Mouse (Mus musculus) 3T3-L1 (cell line): ENCODE data around the gene Mxra8.

Experiments
- DNase-seq: peaks from one replicate; pipeline ENCODE4 v3.0.0-alpha.2; 2015; ENCODE audit warnings: low read depth, low spot score

Gene Mxra8

DNA sequence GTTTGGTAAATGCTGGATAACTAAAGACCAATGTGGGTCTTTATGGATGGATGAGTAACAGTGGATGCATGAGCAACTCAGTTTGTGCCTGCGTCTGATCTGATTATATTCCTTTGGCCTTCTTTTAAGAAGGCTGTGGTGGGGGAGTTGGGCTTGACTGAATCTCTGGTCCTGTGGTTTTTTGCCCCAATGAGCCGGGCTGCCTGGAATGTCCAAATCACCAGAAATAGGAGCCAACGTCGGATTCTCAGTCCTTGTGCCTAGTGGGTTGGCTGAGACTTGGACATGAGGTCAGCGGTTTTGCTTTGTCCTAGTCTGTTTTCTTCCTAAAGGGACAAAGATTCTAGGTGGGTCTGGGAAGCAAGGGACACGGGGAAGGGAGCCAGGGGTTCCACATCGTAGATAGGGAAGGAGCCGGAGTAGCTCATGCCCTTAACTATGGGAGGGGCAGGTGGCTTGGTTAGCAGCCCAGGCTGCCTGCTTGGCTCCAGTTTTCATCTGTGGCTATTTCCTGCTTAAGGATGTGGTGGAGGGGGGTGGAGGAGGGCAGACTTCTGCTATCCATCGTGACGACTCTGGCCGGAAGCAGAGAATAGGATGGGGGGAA, 2.0 kb upstream of the Mxra8 start:
- peak; percentile 84 for DNase-seq

DNA sequence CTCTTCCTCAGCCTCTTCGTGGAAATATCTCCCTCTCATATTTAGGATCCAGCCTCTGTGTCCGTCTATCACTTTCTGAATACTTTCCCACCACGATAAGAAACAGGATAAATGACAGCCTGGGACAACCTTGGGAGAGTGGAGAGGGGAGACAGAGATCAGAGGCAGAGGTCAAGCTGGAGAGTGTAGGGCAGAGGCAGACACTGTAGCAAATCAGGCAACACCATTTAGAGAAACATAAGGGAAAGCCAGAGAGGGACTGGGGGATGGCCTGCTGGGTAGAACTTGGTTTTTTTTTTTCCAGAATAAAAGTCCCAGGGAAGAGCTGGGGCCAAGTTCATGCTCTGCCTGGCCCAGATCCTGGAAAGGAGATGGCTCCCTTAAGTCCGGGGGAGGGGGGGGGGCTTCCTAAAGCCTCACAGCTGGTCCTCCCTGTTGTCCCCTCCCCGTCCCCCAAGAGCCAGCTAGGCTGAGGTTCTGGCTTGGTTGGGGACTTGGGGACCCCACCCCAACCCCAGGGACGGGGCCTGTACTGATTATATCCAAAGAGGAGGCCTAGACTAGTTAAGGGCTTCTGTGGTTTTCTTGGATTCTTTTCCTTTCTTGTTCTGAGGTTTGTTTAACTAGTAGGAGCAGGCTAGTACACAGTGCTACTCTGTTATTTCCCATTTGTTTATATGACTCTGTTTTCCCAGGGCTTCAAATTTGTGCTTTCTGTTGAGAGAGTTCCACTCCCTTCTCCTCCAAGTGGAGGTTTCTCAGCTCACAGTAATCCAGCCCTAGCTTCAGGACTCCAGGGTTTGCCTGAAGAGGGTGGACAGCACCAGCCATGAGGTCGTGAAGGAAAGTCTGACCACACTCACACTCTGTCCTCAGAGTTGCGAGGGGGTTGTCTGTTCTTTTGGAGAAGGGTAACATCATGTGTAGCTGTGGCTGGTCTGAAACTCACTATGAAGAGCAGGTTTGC, 1.0 kb upstream of the Mxra8 start:
- DNase-seq = peak; percentile 58

DNA sequence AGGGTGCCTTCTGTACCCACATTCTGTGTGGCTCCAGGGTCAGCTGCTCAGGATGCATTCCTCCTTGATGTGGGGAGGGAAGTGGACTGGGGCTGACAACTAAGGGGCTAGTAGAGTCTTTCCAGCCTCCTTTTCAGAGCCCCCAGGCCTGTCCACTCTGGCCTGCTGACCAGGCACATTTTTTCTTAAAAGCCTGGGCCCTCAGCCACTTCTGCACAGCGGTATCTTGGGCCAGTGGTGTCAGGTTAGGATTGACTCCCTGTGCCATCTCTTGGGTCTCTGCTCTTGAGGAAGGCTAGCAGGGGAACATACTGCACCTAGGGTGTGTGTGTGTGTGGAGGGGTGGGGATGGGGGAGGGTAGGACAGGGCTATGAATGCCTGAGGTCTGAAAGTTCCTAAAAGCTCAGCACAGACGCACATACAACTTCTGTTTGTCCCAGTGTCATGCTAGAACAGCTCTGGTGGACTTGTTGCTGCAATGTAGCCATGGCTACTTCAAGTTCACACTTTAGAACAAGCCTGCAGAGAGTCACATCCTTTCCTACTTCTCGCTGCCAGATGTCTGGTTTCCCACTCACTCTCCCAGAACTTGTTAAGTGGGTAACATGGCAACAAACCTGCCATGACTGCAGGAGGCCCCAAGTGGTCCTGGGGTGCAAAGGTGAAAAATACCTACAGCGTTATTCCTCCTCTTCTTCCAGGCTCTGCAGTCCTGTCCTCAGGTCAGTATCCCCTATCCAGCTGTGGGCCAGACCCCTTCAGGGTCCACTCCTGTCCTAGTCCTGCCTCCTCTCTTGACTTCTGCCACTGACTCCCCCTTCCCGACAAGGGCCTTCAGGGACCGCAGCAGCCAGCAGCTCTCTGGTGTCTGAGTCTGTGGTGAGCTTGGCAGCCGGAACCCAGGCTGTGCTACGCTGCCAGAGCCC, 859 bp downstream of the Mxra8 start:
- peak; percentile 70 for DNase-seq

DNA sequence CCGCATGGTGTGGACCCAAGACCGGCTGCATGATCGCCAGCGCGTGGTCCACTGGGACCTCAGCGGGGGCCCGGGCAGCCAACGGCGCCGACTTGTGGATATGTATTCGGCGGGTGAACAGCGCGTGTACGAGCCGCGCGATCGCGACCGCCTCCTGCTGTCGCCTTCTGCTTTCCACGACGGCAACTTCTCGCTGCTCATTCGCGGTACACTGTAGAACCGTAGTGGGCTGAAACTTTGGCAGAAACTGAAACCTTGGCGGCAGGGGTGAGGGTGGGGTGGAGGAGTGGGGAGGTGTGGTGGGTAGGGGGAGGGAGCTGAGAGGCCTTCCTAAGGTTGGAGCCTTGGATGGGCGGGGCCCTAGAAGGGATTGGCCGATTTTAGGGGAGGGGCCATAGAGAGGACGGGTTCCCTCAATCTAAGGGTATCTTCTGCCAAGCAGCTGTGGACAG, 1.5 kb downstream of the Mxra8 start:
- peak; percentile 38 for DNase-seq

DNA sequence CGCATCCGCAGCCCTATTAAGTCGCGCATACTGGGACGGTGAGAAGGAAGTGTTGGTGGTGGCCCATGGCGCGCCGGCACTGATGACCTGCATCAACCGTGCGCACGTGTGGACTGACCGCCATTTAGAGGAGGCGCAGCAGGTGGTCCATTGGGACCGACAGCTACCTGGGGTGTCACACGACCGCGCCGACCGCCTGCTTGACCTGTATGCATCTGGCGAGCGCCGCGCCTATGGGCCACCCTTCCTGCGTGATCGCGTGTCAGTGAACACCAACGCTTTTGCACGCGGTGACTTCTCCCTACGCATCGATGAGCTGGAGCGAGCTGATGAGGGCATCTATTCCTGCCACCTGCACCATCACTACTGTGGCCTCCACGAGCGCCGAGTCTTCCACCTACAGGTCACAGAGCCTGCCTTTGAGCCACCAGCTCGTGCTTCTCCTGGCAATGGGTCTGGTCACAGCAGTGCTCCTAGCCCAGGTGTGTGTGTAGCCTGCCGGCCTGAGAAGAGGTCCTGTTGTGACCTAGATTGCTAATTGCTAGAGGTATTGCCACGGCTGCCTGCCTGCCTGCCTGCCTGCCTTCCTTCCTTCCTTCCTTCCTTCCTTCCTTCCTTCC, 2.3 kb downstream of the Mxra8 start:
- DNase-seq = no peak

DNA sequence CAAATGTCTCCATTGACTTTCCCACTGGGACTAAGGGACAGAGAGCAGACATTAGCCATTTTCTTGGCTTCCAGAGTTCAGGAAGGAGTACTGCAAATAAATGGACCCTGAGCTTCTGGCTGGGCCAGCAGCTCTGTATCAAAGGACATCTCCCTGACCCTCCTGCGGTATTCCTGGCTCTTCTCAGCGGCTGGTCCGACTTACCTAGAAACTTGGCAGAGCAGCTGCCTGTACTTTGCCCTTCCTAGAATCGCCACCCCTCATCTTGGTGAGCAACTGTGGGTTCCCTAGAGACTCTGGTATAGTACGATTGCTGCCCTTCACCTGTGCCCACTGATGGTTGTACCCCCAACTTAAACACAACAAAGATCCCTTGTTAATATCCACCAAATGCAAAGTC, 3.8 kb downstream of the Mxra8 start:
- no peak for DNase-seq

DNA sequence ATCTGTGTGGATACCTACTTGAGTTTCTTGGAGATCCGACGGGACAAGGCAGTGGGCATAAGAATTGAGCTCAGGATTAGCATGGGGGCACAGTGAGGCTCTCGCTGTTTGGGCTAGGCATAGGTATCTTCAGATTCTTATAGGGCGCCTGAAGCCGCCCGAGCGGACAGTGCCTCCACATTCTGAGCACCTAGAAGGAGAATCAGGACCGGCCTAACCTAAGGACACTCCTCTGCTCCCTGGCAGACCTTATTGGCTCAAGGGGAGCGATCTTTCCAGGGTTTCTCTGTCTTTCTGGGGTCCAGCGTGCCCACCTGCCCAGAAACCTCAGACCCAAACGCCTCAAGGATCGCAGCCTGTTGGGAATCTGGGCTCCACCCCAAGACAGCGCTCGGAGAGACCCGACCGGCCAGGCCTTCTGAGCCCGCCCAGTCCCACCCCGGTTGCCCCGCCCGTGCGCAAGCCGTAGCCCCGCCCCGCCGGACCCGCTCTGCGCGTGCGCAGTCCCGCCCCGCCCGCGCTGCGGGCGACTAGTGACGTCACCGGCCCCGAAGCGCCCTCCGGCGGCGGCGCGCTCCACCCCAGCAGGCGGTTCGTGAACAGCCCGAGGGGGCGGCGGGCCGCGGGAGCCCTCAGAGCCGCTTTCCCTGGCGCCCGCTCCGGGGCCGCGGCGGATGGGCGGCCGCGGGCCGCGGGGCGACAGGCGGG, 7.5 kb downstream of the Mxra8 start, which contains the start of gene Dvl1:
Dvl1 (plus strand) TSS at position 532 of the 708 bp plus-strand sequence.
- DNase-seq = peak; percentile 73

DNA sequence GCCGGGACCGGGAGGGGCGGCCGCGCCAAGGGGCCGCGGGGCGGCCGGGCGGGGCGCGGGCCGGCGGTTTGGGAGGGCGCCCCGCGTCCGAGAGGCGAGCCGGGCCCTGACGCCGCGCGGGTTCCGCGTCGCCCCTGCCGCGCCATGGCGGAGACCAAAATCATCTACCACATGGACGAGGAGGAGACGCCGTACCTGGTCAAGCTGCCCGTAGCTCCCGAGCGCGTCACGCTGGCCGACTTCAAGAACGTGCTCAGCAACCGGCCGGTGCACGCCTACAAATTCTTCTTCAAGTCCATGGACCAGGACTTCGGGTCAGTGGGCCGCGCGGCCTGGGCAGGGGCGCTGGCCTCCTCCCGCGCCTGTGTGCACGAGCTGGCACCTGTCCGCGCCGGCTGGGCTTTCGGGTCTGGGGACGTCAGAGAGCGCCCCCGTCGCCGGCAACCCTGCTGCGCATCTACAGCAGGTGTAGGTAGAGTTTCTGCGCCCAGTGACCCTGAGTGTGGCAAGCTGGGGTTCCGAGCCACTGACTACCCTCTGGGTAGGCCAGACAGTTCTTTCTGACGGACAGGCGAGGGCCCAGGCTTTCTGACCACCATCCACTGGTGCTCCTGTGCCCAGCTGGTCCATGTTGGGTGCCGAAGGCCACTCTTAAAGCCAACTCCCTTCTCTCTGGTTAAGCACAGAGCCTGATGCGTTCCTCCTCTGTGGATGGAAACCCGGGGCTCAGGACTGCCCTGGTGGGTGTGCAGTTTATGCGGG, 8.3 kb downstream of the Mxra8 start:
- peak; percentile 49 for DNase-seq

DNA sequence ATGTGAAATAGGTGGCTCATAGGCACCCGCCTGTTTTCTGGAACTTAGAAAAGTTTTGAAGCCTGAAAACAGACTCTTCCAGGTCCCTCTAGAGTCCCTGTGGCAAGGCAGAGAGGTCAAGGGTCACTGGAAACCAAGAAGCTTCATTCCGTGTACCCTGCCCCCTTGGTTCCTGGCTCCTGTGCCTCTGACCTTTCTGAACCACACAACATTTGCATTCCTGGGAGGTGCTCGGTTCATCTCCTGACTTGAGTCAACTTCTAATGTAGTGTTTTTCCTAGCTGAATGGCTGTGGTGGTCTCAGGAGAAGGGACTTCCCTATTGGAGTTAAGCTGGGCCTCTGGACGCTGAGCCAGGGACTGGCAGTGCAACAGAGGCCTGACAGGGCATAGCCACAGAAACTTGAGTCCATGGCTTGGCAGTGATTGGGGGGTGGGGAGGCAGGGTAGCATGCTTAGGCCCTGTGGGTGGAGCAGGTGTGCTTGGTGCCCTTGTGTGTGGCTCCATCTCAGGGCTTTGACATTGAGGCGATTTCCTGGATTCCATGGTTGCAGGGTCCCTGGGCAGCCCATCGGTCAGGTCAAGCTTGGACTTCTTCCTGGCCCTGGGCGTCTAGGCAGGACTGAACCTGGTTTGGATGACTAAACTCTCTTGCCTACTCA, 9.1 kb downstream of the Mxra8 start:
- no peak for DNase-seq

DNA sequence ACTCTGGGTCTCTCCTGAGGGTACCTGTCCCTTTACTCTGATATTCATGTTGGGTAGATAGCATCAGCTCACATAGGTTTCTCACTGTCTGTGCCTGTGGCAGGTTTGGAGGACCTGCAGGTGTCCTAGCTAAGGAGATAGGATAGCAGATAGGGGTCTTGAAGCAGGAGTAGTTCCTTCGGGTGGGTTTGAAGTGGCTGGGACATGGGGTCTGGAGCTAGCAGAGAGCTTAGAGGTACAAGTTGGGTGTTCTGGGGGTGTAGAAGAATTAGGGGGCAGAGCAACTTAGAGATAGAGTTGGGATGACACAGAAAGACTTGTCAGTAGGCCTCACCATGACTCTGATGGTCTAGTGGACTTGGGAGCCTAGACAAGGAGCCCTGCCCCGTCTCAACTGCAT, 9.9 kb downstream of the Mxra8 start:
- DNase-seq = no peak

DNA sequence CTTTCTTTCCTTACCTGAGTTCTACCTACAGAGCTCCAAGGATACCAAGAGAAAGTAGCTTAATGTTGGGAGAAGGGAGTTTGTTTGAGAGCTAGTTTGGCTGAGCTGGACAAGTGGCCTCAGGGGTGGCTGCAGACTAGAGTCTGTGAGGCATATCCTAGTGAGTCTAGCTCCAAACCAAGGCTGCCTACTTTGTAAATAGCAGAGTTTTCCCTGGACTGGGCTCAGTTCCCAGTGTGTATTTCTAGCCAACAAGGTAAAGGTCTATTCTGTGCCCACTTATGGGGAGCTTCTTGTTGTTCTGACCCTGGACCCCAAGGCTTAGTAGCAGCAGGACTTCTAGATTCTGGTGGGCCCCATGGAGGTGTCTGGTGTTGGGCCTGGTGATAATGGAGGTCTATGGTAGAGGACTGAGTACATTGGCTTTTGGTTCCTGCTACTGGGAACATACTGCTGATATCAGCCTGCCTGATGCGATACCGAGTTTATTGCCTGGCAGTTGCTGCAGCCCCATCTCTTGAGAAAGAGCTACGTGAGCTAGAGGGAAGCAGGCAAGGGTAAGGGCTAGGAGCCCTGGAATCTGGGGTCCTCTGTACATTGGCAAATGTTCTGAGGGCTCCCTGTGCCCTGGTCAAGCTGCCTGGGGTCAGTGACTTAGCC, 10.4 kb downstream of the Mxra8 start:
- DNase-seq = no peak

DNA sequence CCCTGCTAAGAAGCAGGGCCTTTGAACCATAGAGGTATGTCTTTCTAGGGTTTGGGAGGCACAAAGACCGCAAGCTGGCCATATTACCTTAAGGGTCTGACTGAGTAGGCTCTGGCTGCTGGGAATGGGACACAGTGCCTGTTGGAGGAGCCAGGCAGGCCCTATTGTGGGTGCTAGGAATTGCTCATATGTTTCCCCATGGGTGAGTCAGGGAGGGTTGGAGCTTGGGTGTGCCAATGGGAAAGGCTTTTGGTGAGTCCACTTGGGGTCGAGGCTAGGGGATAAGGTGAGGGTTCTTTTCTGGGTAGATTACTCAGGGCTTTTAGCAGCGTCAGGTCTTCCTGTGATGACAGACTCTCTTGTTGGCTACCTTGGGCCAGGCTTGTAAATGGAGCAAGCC, 11.9 kb downstream of the Mxra8 start:
- DNase-seq = peak; percentile 43

DNA sequence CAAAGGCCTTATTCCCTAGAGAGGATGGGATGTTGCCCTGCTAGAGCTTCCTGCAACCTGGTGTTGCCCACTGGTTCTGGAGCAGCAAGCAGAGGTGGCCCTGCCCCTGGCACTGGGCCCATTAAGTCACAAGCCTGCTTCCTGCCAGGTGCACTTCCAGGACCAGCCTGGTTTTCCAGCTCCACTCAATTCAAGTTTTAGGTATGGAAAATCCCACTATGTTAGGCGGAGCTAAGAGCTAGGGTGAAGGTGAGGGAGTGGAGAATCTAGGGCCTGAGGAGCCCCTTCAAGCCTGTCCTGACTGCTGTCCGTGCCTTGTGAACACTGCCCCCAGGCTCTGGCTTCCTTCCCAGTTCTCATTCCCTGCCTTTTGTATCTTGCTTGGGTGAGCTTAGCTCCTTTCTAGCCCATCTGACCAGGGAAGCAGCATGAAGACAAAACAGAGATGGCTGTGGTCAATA, 12.5 kb downstream of the Mxra8 start:
- peak; percentile 37 for DNase-seq

DNA sequence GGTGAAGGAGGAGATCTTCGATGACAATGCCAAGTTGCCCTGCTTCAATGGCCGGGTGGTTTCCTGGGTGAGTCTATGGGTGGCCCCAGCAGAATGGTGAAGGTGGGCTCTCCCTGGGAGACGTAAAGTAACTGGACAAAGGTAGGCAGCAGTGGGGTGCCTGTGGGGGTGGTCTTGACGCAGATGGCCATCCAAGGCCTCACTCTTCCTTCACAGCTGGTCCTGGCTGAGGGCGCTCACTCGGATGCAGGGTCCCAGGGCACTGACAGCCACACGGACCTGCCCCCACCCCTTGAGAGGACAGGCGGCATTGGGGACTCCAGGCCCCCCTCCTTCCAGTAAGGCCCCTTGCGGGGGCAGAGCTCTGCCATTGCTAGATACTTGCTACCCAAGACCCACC, 13.9 kb downstream of the Mxra8 start:
- no peak for DNase-seq

DNA sequence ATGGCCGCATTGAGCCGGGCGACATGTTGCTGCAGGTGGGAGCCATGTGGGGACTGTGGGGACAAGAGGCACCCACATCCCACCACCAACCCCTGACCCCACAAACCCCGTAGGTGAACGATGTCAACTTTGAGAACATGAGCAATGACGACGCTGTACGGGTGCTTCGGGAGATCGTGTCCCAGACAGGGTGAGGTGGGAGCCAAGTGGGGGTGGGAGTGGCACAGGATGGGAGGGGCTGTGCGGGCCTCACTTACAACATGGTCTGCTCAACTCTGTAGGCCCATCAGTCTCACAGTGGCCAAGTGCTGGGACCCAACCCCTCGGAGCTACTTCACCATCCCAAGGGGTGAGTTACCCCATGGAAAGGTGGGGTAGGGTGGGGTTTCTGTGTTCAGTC, 15.5 kb downstream of the Mxra8 start:
- DNase-seq = no peak

DNA sequence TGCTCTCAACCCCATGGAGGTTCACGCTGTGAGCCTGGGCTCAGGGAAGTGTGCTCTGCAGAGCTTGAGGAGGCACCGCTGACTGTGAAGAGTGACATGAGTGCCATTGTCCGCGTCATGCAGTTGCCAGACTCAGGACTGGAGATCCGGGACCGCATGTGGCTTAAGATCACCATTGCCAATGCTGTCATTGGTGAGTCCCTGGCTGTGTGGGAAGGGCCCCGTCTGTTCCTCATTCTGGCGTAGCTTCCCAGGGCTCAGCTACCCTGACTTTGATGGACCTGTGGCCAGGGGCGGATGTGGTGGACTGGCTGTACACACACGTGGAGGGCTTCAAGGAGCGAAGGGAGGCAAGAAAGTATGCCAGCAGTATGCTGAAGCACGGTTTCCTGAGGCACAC, 16.6 kb downstream of the Mxra8 start:
- DNase-seq = no peak

DNA sequence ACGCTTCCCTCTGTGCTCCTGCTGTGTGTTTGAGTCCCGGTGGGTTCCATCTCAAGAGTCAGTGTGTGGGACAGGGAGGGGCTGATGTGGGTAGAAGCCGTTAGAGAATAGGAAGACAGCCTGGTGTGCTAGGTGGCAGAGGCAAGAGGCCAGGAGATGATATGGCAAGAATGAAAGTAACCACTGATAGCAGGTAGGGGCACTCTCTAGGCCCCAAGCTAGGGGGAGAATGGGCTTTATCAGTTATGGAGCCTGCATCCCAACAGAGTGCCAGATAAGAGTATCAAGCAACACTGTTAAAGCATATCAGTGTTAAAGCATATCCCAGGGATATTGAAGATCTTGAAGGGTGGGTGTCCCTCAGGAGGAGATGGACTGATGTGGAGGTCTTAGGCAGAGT, 17.4 kb downstream of the Mxra8 start:
- no peak for DNase-seq

DNA sequence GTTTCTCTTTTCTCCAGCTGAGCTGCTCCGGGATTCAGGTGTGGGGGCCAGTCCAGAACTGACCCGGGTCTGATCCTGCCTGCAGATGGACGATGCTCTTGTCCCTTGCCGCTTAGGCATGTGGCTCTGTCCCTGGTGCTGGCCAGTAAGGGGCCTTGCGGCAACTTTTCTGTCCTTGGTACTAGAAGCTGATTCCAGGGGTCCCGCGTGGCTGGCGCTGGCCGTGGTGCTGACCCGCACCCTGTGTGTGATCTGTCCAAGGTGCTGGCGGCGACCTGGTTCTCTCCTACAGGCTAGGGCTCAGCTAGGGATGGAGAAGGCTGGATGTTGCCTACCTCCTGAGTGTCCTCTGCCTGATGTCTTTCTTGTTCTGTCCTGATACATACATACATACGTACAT, 19.8 kb downstream of the Mxra8 start:
- peak; percentile 43 for DNase-seq

DNA sequence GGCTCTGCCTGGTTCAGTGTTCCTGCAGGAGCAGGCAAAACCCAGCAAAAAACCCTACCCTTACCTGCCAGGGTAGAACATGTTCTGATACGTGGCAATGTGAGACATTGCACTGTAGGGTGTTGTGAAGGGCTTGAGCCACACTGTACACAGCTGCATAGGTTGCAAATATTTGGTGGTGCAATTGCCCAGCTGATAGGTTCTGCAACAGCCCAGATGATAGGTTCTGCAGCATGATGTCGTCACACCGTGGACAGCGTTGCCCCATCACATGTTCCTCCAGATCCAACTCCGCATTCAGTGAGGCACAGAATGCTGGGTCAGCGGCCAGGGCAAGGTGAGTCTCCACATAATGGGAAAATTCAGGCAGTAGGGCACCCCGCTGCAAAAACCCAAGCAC, 22.3 kb downstream of the Mxra8 start:
- no peak for DNase-seq
